Comparison of ENCODE assay signal across 34 mouse cellular contexts in the genomic region with DNA sequence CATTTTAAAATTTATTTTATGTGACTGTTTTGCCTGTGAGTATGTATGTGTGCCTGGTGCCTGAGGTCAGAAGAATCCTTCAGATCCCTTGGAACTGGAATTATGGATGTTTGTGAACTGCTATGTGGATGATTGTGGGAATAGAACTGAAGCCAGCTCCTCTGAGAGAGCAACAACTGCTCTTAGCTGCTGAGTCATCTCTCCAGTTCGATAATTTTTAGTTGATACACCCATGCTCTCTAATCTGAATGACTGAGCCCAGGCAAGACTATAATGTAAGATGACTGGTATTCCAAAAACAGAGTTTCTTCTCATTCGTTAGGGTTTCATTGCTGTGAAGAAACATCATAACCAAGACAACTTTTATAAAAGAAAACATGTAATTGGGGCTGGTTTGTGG. TPM values are rescaled to one million over a fixed set of nuclear protein-coding genes. Genes with fewer than 3 reads are reported as not detected.
A peak's percentile ranks its signal among the peaks of the same experiment; 100 is the strongest.
DNase-seq lines count a peak whose midpoint lies in the region; ATAC-seq and TF ChIP-seq lines count a peak whose summit lies in the region.
"Had no signal": no experiment of that assay in that cellular context is flagged by ENCODE, and none has a peak within 500 bp of the region (broad histone marks: within the 10 kb centered on the region; RNA-seq: fewer than 3 reads in every experiment).

No protein-coding gene starts in this region.

- no peak for ATAC-seq in lung, postnatal 0 days
- ATAC-seq in liver, embryonic 12.5 days, result peak; percentile 36; the same call in 1 of the 2 replicates
- no peak for ATAC-seq in liver, postnatal 0 days
- ATAC-seq: forebrain, embryonic 16.5 days; Patski had no signal

- TF ChIP-seq CTCF in lung, postnatal 0 days (IDR thresholded peaks at IDR 0.05), result no peak
- no peak for TF ChIP-seq CTCF in ES-Bruce4 (IDR thresholded peaks at IDR 0.05; ENCODE audit: low read depth, low read length)
- TF ChIP-seq CTCF in liver, postnatal 0 days (IDR thresholded peaks at IDR 0.05; ENCODE audit: low read depth), result no peak
- no peak for TF ChIP-seq CTCF in lung, adult 2 months (IDR thresholded peaks at IDR 0.05; ENCODE audit: insufficient read depth, low read length)

- TF ChIP-seq EP300 in lung, postnatal 0 days (IDR thresholded peaks at IDR 0.05), result no peak
- TF ChIP-seq EP300 in ES-Bruce4 (IDR thresholded peaks at IDR 0.05; ENCODE audit: insufficient read depth, low read depth, low read length), result no peak
- peak; percentile 50; the same call in 1 of the 2 replicates for TF ChIP-seq EP300 in liver, postnatal 0 days (IDR thresholded peaks at IDR 0.05; ENCODE audit: low read depth)

- H3K9ac ChIP-seq in lung, postnatal 0 days (replicated peaks; ENCODE audit: low read depth), result no peak overlapping the region
- H3K9ac ChIP-seq in ES-Bruce4 (ENCODE audit: low read depth, poor library complexity, severe bottlenecking), result peak overlapping the region; percentile 62
- H3K9ac ChIP-seq in liver, embryonic 12.5 days, result peak overlapping the region; percentile 66; the same call in 1 of the 2 replicates
- peak overlapping the region; percentile 7; the same call in 1 of the 2 replicates for H3K9ac ChIP-seq in liver, postnatal 0 days (replicated peaks)
- H3K9ac ChIP-seq: hindbrain, embryonic 15.5 days; limb, embryonic 15.5 days had no signal

- no peaks in the 10 kb centered on the region for H3K36me3 ChIP-seq in lung, postnatal 0 days (ENCODE audit: insufficient read depth, low read length)
- no peaks in the 10 kb centered on the region for H3K36me3 ChIP-seq in ES-Bruce4 (ENCODE audit: control insufficient read depth, insufficient read depth, low read length, poor library complexity, severe bottlenecking)
- H3K36me3 ChIP-seq in liver, embryonic 12.5 days, result no peaks in the 10 kb centered on the region
- H3K36me3 ChIP-seq in liver, postnatal 0 days (replicated peaks; ENCODE audit: insufficient read depth, low read length), result no peaks in the 10 kb centered on the region
- H3K36me3 ChIP-seq: forebrain, embryonic 10.5 days; G1E; heart, embryonic 13.5 days; hindbrain, embryonic 15.5 days; limb, embryonic 10.5 days; limb, embryonic 15.5 days had no signal

- H3K27me3 ChIP-seq in lung, postnatal 0 days (replicated peaks; ENCODE audit: insufficient read depth, low read length), result no peaks in the 10 kb centered on the region
- no peaks in the 10 kb centered on the region for H3K27me3 ChIP-seq in ES-Bruce4 (ENCODE audit: control insufficient read depth, insufficient read depth, low read length, poor library complexity, severe bottlenecking)
- H3K27me3 ChIP-seq in liver, embryonic 12.5 days (replicated peaks), result 0 out of 2 replicates have a peak, but pooled peaks cover 4% of the 10 kb centered on the region
- no peaks in the 10 kb centered on the region for H3K27me3 ChIP-seq in liver, postnatal 0 days (ENCODE audit: insufficient read depth, low read length)
- H3K27me3 ChIP-seq: heart, embryonic 13.5 days; hindbrain, embryonic 15.5 days; limb, embryonic 15.5 days; Patski had no signal

- no peak for TF ChIP-seq POLR2A in ES-Bruce4 (IDR thresholded peaks at IDR 0.05; ENCODE audit: insufficient read depth, low read length)
- TF ChIP-seq POLR2A in lung, adult 2 months (IDR thresholded peaks at IDR 0.05; ENCODE audit: borderline replicate concordance, extremely low read depth, low read depth, low read length), result no peak

- H3K4me1 ChIP-seq in lung, postnatal 0 days (ENCODE audit: insufficient read depth, low read depth, low read length), result no peaks in the 10 kb centered on the region; the same call in 1 of the 2 replicates
- H3K4me1 ChIP-seq in ES-Bruce4 (ENCODE audit: control insufficient read depth, insufficient read depth, low read length), result no peaks in the 10 kb centered on the region
- H3K4me1 ChIP-seq in liver, embryonic 12.5 days, result peaks cover 52% of the 10 kb centered on the region
- peaks cover 35% of the 10 kb centered on the region for H3K4me1 ChIP-seq in liver, postnatal 0 days (ENCODE audit: insufficient read depth)
- H3K4me1 ChIP-seq in lung, adult 2 months (ENCODE audit: control insufficient read depth, insufficient read depth, low read length), result peaks cover 2% of the 10 kb centered on the region; the same call in 1 of the 2 replicates

- no peak overlapping the region for H3K4me2 ChIP-seq in lung, postnatal 0 days (replicated peaks; ENCODE audit: low read depth, low read length)
- peak overlapping the region; percentile 89 for H3K4me2 ChIP-seq in liver, embryonic 12.5 days
- peak overlapping the region; percentile 69; the same call in 1 of the 2 replicates for H3K4me2 ChIP-seq in liver, postnatal 0 days (ENCODE audit: low read depth, low read length)

- no peak overlapping the region for H3K4me3 ChIP-seq in lung, postnatal 0 days (ENCODE audit: low read depth, low read length)
- no peak overlapping the region for H3K4me3 ChIP-seq in ES-Bruce4 (ENCODE audit: low read depth, low read length)
- H3K4me3 ChIP-seq in liver, embryonic 12.5 days, result no peak overlapping the region
- no peak overlapping the region for H3K4me3 ChIP-seq in liver, postnatal 0 days (ENCODE audit: low read depth, low read length)
- no peak overlapping the region for H3K4me3 ChIP-seq in lung, adult 2 months (replicated peaks; ENCODE audit: extremely low read depth, low read depth, low read length)

- DNase-seq in lung, postnatal 0 days (ENCODE audit: low spot score), result no peak
- DNase-seq in lung, postnatal 14 days, result no peak
- no peak for DNase-seq in liver, postnatal 0 days
- DNase-seq in lung, adult 2 months, result no peak
- no peak for DNase-seq in kidney, postnatal 25 days
- DNase-seq: adrenal gland, postnatal 10 days; cerebellum, postnatal 36 days; gastrocnemius, adult 2 months; gastrocnemius, postnatal 36 days; heart, postnatal 10 days; kidney, adult 18-20 months; layer of hippocampus, postnatal 36 days; midbrain, embryonic 14.5 days; right cerebral cortex, postnatal 25 days; thymus, postnatal 4 days had no signal

- 0 out of 2 replicates have a peak overlapping the region, but pooled peaks have one; percentile 2 for H3K27ac ChIP-seq in lung, postnatal 0 days (ENCODE audit: low read length)
- H3K27ac ChIP-seq in ES-Bruce4 (ENCODE audit: insufficient read depth, low read length), result peak overlapping the region; percentile 88
- H3K27ac ChIP-seq in liver, embryonic 12.5 days, result peak overlapping the region; percentile 97
- H3K27ac ChIP-seq in liver, postnatal 0 days (ENCODE audit: low read depth), result peak overlapping the region; percentile 98

- WGBS in lung, postnatal 0 days, result 82% methylated on average over 2 of the region's 2 CpGs
- WGBS in liver, embryonic 12.5 days (ENCODE audit: insufficient replicate concordance), result 39% methylated on average over 2 of the region's 2 CpGs
- WGBS in liver, postnatal 0 days (ENCODE audit: insufficient replicate concordance), result 45% methylated on average over 2 of the region's 2 CpGs
- WGBS in lung, adult 2 months, result 71% methylated on average over 2 of the region's 2 CpGs

- no peaks in the 10 kb centered on the region for H3K9me3 ChIP-seq in lung, postnatal 0 days (ENCODE audit: low read length)
- H3K9me3 ChIP-seq in ES-Bruce4 (replicated peaks; ENCODE audit: control insufficient read depth, insufficient read depth, low read length, poor library complexity, severe bottlenecking), result no peaks in the 10 kb centered on the region
- H3K9me3 ChIP-seq in liver, embryonic 12.5 days (replicated peaks), result no peaks in the 10 kb centered on the region
- H3K9me3 ChIP-seq in liver, postnatal 0 days (ENCODE audit: low read length), result no peaks in the 10 kb centered on the region
- H3K9me3 ChIP-seq: forebrain, embryonic 10.5 days; G1E; heart, embryonic 13.5 days; hindbrain, embryonic 15.5 days; limb, embryonic 10.5 days; limb, embryonic 15.5 days had no signal

RNA-seq across cellular contexts. Expression of gene Zfp219, which starts 3.6 kb away (rescaled TPM):
- polyA plus RNA-seq in lung, postnatal 0 days (2015; fragmentation: Nextera tagmentation; extraction: Ambion mirVana), result 23.0 and 24.1 TPM in 2 replicates
- polyA plus RNA-seq in ES-Bruce4 (2011; ENCODE audit: insufficient read depth, insufficient read length, low read depth, missing spikeins), result 64.5 and 69.1 TPM in 2 replicates
- 15.3 and 15.8 TPM in 2 replicates for polyA plus RNA-seq in liver, embryonic 12.5 days (2016; fragmentation: Nextera tagmentation; extraction: Ambion mirVana)
- 8.8 and 9.0 TPM in 2 replicates for polyA plus RNA-seq in liver, postnatal 0 days (2015; fragmentation: Nextera tagmentation; extraction: Ambion mirVana)
- 84.8 and 87.6 TPM in 2 replicates for polyA plus RNA-seq in lung, adult 2 months (2012; rRNA removed)

RNA-seq across cellular contexts. Expression of gene Tmem253, which starts 8.7 kb away (rescaled TPM):
- polyA plus RNA-seq in lung, postnatal 0 days (2015; fragmentation: Nextera tagmentation; extraction: Ambion mirVana), result 0.66 and 0.96 TPM in 2 replicates
- 1.3 and 1.9 TPM in 2 replicates for polyA plus RNA-seq in ES-Bruce4 (2011; ENCODE audit: insufficient read depth, insufficient read length, low read depth, missing spikeins)
- 0.32 and 0.39 TPM in 2 replicates for polyA plus RNA-seq in liver, embryonic 12.5 days (2016; fragmentation: Nextera tagmentation; extraction: Ambion mirVana)
- polyA plus RNA-seq in liver, postnatal 0 days (2015; fragmentation: Nextera tagmentation; extraction: Ambion mirVana), result 0.23 and 0.31 TPM in 2 replicates
- polyA plus RNA-seq in lung, adult 2 months (2012; rRNA removed), result 0.58 and 0.69 TPM in 2 replicates

RNA-seq across cellular contexts. Expression of gene Olfr221, which starts 18.1 kb away (rescaled TPM):
- polyA plus RNA-seq in lung, postnatal 0 days (2015; fragmentation: Nextera tagmentation; extraction: Ambion mirVana), result 0.08 TPM in 1 of 2 replicates, not detected in the other
- not detected in 2 replicates for polyA plus RNA-seq in ES-Bruce4 (2011; ENCODE audit: insufficient read depth, insufficient read length, low read depth, missing spikeins)
- polyA plus RNA-seq in liver, embryonic 12.5 days (2016; fragmentation: Nextera tagmentation; extraction: Ambion mirVana), result not detected in 2 replicates
- polyA plus RNA-seq in liver, postnatal 0 days (2015; fragmentation: Nextera tagmentation; extraction: Ambion mirVana), result not detected in 2 replicates
- not detected in 2 replicates for polyA plus RNA-seq in lung, adult 2 months (2012; rRNA removed)
- polyA plus RNA-seq: embryonic facial prominence, embryonic 11.5 days; forebrain, embryonic 10.5 days; forebrain, embryonic 16.5 days; G1E; heart, embryonic 13.5 days; intestine, embryonic 14.5 days; kidney, postnatal 0 days; large intestine, adult 2 months; limb, embryonic 10.5 days; limb, embryonic 15.5 days; lung, embryonic 16.5 days; macrophage; midbrain, embryonic 14.5 days; neural tube, embryonic 11.5 days; Patski; stomach, embryonic 16.5 days; thymus, postnatal 0 days had no signal

RNA-seq across cellular contexts. Expression of gene Arhgef40, which starts 39.6 kb away (rescaled TPM):
- polyA plus RNA-seq in lung, postnatal 0 days (2015; fragmentation: Nextera tagmentation; extraction: Ambion mirVana), result 46.3 and 56.6 TPM in 2 replicates
- 20.5 and 24.8 TPM in 2 replicates for polyA plus RNA-seq in ES-Bruce4 (2011; ENCODE audit: insufficient read depth, insufficient read length, low read depth, missing spikeins)
- polyA plus RNA-seq in liver, embryonic 12.5 days (2016; fragmentation: Nextera tagmentation; extraction: Ambion mirVana), result 34.8 and 40.1 TPM in 2 replicates
- 5.8 and 7.2 TPM in 2 replicates for polyA plus RNA-seq in liver, postnatal 0 days (2015; fragmentation: Nextera tagmentation; extraction: Ambion mirVana)
- polyA plus RNA-seq in lung, adult 2 months (2012; rRNA removed), result 70.0 and 72.8 TPM in 2 replicates

Comparison
In these comparisons a context has a peak if more than half of its experiments do, and no peak if none do; other contexts are left out.
1. H3K27ac ChIP-seq: peak in every context shown above with its lines; median percentile 98 in liver, postnatal 0 days; 97 in liver, embryonic 12.5 days; 88 in ES-Bruce4; 2 in lung, postnatal 0 days.